Mouse (Mus musculus): ENCODE data around the gene Kcnma1. TPM values are rescaled to one million over a fixed set of nuclear protein-coding genes. Genes with fewer than 3 reads are reported as not detected.

Gene Kcnma1
- total RNA-seq, 2 experiments from 2014 or later = 53.0 to 70.6 TPM

DNA sequence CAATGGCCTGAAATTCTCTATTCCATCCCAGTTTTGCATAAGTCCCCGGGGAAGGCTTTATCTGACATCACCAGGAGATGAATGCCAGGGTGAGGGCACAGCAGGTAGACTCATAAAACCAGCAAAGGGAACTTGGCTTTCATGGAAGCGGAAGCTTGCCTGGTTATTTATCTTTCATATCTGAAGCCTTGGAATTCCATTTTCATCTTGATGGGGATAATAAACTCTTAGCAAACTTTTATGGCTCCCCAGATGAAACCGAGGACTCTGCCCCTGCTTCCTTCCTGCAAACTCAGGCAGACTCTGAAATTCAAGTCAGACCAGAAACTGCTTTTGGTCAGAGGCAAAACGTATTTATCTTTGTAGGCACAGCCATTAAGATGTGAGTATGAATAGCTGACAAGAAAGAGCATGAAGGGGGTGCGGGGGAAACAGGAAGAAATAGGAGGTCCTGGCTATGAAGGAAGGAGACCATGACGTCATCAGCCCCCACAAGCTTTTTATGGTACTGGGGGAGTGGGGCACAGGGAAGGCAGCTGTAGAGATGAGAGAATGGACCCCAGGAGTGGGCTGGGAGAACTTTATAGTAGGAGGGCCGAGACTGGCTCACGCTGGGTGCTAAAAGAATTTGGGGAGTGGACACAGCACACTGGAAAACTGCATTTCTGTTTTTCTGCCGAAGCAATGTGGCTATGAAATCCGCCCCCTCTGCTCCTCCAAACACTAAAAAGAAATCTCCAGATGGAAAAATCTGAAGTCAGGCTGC is 228.2 kb downstream of the Kcnma1 start:
- no peak for DNase-seq (ENCODE audit: low spot score in 2 of 2)

DNA sequence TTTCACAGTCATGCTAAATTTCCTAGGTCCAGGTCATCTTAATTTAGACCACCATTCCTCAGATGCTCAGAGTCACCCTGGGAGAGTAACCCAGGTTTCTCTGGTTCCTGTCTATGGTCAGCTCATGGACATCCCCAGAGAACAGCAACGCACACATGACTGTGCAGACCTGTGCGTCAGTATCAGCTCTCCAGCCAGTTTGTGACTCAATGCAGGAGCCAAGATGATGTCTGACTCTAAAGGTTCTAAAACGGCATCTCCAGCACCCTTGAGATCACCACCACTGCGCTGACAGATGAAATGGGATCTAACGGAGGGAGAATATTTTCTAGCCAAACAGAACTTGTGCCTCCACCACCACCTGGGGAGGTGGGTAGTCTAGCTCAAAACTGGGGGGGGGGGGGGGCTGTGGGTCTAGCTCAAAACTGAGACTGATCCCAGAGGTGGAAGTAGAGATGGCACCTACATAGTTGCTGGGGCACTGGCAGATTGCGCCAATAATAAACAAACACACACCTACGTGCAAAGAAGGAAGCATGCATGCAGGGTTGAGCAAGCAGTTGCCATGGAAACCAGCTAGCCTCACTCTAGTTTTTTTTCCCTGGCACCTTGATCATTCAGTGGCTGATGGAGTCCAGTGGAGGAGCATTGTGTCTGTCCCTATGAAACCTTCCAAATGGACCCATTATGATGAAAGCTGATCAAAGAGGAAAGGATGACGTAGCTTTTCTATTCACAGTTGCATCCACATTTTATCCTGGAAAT is 231.3 kb downstream of the Kcnma1 start:
- DNase-seq (ENCODE audit: low spot score in 2 of 2) = no peak

DNA sequence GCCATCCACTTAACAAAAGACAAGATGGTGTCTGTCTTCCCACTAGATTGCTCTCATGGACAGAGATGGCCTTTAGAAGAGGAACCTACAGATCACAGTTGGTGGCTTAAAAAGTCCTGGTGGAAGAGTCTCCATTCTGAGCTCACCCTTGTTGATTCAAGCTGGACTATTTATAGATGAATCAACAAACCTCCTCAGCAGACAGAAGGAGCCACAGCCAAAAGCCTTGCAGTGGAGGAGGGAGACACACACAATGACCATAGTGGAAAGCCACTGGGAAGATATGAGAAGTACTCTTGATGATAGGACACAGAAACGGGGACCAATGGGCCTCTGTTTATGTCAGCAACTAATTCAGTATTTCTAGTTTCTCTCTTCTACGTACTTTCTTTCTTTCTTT is 239.7 kb downstream of the Kcnma1 start:
- no peak for DNase-seq (ENCODE audit: low spot score in 2 of 2)

DNA sequence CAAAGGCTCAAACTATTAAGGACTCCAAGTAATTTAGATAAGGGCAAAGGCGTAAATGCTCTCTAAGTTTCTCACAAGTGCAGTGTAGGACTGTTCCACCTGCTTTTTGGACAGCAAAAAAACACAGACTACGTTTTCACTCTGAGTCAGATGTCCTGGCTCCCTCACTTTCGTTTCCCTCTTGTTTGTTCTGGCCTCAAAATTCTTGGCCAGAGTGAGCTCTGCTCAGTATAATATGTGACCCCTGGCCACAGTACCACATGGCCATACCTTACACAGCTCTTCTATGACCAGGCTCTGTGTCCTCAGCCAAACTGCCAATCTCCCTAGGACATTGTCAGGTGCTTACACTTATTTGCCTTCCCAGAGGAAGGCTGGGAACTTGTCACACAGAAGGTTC is 241.6 kb downstream of the Kcnma1 start:
- no peak for DNase-seq (ENCODE audit: low spot score in 2 of 2)

DNA sequence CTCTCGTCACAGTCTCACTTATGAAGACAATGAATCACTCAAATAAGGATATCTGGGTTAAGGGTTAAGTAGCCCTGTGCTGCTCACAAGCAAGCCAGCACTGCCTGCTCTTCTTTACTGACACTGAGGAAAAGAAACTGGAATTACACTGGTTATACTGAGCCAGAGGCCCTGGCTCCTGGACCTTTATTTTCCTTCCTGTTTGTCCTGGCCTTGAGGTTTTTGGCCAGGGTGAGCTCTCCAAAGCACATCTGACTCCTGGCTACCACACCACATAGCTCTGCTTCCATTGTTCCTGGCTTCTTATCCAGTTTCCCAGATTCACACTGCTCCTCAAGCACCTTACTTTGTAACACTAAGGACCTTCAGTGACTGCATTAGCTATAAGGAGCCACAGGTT is 242.5 kb downstream of the Kcnma1 start:
- DNase-seq (ENCODE audit: low spot score in 2 of 2) = no peak

DNA sequence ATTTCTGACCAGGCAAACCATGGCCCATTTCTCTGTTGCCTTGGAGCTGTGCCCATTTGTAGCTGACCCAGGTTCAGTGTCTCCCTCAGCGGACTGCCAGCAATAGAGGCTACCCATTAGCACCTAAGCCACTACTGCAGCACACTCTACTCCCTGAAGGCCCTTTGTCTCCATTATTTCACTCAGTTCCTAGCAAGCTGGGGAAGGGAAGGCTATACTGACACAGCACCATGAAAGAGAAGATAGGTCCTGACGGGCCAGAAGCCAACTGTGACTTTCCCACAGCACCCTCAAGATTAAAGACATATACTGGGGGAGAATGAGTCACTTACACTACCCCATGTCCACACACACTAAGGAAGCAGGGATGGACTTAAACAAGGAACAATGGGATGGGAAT is 251.8 kb downstream of the Kcnma1 start:
- no peak for DNase-seq (ENCODE audit: low spot score in 2 of 2)

DNA sequence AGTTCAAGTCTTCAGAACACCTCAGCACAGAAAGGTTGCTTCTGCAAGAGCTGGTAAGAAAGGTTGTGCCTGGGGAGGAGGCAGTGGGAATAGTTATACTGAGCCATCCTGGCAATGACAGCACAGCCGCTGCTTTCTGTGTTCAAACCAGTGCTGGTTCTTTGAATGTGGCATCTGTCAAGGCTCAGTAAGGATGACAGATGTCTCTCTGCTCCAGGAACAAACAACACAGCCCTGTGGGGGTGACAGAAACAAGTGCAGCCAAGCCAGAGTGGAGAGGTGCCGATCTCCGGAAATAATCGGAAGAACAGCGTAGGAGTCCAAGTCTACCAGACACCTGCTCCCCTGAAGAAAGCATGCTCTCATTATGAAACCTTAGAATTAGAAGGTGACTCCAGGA is 254.7 kb downstream of the Kcnma1 start:
- DNase-seq (ENCODE audit: low spot score in 2 of 2) = no peak

DNA sequence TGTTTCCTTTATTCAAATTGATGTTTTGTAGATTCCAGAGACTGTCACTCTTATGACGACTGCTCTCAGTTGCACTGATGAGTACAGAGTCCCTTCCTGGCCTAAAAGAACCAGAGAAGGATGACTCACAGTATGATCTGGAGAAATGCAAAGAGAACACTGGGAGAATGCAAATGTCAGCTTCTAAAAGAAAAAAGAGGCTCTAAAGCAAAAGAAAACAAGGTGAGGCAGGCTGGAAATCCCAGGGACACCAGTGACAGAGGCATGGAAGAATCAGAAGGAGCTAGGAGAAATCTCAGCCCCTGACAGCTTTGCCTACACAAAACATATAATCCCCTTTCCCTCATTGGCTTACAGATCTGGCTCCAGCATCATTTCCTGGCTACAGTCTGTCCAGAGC is 255.9 kb downstream of the Kcnma1 start:
- no peak for DNase-seq (ENCODE audit: low spot score in 2 of 2)

DNA sequence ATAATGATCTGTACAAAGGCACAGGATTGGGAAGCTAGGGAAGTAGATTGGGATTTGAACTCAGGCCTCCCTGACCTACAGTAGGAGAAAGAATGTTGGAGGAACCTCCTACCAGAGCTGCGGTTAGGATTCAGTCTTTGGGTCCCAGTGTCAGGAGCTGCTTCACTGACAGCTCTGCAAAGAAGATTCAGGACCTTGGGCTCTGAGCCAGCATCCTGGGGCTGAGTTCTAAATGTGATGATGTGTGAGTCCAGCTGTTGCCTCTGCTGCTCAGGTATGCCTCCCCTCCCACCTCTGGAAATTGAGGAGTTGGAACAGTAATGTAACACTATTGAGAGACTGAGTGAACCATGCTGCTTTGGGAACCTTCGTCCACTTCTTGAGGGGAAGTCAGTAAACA is 266.3 kb downstream of the Kcnma1 start:
- DNase-seq (ENCODE audit: low spot score in 2 of 2) = no peak

DNA sequence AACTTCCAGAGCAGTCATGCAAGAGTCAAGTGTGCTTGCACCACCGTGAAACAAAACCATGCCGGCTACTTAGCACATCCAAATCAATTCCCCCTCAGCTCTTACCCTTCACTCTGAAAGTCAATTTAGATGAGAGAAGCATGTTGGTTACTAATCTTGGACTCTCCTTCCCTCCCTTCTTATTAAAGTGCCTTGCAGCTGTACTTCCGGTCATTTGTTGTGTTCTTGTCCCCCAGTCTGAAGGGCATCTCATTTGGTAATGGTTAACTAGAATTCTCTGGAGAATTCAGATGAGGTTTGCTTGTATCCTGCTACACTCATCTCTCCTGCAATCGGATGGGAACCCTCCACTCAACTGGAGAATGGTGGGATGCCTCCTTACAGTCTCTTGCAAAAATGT is 267.3 kb downstream of the Kcnma1 start:
- no peak for DNase-seq (ENCODE audit: low spot score in 2 of 2)

DNA sequence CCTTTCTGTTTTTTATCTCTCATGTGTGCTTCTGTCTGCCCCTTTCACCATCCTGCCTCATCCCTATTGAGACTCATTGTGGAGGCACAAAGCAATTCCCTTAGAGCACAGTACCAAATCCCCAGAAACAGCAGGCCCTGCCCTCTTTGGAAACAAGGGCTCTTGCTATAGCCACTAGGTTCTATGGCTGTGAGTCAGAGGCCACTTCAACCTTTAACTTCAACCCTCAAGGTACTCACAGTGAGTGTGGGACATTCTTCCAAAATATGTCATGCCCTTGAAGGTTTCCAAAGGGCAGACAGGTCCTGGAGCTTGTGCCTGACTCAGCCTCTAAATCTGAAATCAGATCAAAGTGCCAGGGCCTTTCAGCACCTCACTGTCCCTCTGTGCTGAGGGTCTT is 272.8 kb downstream of the Kcnma1 start:
- no peak for DNase-seq (ENCODE audit: low spot score in 2 of 2)

DNA sequence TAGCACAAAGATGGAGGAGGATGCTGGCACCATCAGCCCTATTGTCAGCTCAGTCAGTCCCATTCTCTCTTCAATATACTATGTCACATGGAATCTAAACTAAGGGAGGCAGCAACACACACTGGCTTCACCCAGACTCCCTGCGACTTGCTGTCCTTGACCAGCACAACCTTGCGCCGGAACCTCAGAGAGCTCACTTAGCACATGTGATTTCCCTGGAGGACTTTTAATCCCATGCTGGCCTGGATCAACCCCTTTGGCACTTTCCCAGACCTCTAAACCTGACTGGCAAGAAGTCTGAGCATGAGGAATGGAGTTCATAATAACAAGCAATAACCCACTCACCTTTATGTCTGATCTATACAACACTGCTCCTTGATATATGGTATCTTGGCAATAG is 280.1 kb downstream of the Kcnma1 start:
- no peak for DNase-seq (ENCODE audit: low spot score in 2 of 2)

DNA sequence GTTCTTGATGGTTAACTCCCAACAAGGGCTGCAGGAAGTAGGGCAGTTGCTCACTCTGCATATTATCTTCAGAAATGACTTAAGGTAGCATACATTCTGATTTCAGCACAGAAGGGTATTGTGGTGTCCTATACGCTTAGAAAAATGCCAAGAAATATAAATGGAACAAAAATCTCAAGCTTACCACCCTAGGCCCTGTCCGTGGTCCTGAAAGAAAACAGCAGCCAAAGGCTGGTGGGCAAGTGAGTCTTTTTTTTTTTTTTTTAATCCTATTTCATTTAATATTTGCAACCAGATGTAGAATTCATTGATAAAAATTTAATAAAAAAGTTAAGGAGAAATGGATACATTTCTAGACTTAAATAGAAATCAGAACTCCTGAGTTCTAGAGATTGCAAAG is 284.9 kb downstream of the Kcnma1 start:
- DNase-seq (ENCODE audit: low spot score in 2 of 2) = no peak

DNA sequence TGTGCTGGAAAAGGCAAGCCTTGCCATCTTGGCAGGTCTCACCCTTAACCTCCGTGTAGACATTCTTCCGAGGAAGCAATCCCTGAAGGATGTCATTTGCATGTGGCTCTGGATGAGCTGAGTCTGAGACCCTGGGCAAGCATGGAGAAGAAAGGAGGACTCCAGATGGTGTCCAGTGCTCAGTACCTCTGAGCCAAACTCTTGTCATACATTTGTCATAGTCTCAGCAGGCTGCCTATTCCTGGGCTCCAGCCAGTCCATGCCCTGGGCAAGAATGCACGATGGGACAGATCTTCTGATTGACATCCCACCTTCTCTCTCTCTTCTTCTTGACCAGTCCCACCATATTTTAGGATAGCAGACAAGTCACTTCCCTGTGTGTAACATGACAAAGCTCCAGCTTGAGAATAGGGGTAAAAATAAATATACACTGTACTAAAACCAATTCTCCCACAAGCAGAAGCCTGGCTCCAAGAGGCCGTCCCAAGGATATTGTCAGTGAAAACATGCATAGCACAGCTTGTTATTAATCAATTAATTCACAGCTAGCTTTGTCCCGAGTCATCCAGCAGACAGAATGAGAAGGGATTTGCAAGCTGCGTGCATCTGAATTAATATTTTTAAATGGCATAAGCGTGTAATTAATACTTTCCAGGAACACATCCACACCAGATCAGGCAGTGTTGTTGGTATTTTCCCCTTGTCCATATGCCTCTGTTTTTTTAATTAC is 290.4 kb downstream of the Kcnma1 start:
- DNase-seq (ENCODE audit: low spot score in 2 of 2) = no peak

DNA sequence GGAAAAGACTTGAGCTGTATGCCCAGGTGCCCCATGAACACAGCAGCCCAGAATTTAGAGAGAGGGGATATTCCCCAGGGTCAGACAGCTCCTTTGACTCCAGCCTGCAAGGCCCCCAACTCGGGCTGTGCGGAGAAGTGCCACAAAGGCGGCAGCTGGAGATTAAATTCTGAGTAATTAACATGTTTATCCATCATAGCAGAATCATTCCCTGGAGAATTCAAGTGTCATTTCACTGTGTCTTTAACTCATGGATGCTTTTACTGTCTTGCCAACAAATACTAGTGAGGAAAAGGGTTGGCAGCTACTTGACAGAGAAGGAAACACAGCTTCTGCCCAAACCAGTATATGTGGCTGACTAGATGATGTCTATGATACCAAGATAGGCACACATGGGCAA is 295.0 kb downstream of the Kcnma1 start:
- DNase-seq (ENCODE audit: low spot score in 2 of 2) = no peak

DNA sequence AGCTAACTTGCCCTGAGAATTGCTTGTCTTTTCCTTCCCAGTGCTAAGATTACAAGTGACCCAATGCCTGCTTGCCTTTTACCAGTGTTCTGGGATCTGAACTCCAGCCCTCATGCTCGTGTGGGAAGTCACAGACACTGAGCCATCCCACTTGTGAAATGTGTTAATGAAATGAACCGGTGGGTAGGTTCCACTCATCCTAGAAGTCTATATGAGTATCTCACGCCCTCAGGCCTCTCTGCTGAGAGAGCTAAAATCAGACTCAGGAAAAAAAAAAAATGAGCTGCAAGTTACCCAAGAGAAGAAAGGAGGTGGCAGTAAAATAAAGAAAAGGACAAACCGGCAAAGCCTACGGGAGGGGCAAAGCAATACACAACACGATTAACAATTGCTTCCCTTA is 295.6 kb downstream of the Kcnma1 start:
- DNase-seq (ENCODE audit: low spot score in 2 of 2) = no peak

DNA sequence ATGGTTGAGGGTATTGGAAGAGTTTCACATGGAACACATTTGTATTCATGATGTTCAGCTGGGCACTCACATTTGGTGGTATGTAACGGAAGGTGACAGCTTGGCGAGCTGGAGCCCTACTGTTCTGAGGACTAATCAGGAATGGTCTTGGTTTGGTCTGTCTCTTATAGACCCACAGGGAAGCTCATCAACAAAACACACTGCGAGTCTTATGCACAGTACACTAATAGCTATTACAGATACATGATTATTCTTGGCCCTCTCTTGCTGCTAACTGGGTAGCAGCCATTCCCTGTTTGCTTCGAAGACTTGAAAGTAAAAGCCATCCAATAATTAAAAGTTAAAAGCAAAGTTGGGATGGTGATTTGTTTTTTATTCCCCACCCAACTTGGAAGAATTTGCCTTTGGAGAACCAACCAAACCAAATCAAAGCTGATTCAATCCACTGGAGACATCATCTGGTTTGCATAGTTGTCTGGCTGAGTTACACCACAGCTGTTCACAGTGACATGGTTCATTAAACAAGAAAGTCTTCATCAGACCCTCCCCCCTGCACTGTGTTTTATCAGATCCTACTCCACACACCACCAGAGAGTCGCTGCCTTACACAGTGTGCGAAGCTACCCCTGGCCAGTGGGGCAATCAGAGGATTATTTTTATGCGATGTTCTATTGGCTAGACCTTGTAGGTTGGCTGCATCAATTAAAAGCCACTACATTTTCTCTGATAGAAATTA is 299.7 kb downstream of the Kcnma1 start:
- DNase-seq (ENCODE audit: low spot score in 2 of 2) = no peak

DNA sequence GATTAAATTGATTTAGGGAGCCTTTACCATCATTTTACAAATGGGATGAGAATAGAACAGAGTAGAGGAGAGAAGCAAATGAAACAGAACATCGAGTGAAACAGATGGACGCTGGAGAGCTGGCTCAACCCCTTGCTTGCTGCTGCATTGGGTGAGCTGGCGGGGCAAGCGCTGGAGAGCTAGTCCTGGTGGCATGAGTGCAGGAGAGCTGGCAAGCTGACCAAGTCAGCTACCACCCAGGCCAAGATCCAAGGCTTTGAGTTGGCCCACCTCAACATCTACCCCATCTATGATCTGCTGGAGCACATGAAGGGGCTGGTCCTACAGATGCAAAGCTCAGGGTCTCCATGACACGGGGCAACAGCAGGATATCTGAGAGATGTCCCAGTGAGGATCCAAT is 301.4 kb downstream of the Kcnma1 start:
- DNase-seq (ENCODE audit: low spot score in 2 of 2) = no peak

DNA sequence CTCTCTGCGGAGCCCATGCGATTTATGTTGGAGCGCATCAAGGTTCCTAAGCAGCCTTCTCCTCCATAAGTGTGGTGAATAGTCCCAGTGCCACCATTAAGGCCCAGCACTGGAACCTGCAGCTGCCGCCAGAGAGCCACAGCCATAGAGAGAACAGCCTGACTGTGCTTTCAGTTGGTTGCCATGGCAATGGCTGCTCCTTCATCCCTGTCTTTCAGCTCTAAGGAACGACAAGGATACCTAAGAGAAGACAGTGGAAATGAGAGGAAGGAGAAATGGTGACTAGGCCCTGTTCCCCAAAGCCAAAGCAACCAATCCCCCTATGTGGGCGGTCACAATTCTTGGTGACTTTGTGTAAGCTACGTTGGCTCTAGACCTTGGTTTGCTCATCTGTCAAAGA is 303.3 kb downstream of the Kcnma1 start:
- no peak for DNase-seq (ENCODE audit: low spot score in 2 of 2)

DNA sequence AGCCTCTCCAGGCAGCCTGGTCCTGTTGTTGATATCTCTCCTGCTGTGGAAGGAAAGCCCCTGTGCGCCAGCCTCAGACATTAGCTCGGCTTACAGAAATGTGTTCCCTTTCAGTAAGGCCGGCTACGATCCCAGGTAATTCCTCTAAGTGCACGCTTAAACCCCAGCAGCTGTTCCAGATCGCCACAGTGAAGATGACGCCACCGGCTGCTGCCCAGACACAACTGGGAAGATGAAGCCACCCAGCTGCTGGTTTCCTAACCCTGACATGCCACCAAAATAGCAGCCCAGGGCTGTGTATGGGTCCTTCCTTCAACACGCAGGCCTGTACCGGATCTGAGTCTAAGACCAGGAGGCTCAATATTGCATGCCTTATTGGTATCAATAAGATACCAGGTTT is 307.5 kb downstream of the Kcnma1 start:
- DNase-seq (ENCODE audit: low spot score in 2 of 2) = no peak

DNA sequence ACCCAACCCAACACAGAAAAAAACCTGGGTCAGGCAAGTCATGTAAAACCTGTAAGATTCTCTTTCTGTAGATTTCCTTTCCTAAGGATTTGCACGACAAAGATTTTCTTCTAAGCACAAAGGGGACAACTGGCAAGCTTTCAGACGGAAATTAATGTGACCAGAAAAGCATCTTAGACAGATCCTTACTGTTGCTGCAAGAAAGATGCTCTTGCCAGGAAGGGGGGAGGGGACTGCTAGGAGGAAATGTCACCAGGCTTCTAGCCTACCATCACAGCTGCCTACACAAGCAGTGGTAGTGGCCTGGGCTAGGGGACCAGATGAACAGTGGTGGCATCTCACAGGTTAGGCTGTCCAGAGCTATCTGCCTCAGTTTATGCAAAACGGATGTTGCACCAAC is 308.6 kb downstream of the Kcnma1 start:
- DNase-seq (ENCODE audit: low spot score in 2 of 2) = no peak

Data from adrenal gland, adult 18-20 months (tissue).